Mouse (Mus musculus): Measurements from ENCODE around the gene Pold1. TPM values are rescaled to one million over a fixed set of nuclear protein-coding genes. Genes with fewer than 3 reads are reported as not detected.

Pold1 gene
- total RNA-seq, 1 experiment from 2014 or later, result 61.8 TPM

GRCm38 (mm10) chr7:44584265-44584804 lies 35.7 kb upstream of the Pold1 start:
- no peak for ATAC-seq (ENCODE audit: extremely low read depth, insufficient number of reproducible peaks, low FRiP score, poor library complexity, severe bottlenecking)

GRCm38 (mm10) chr7:44583146-44583545 lies 34.5 kb upstream of the Pold1 start:
- no peak for ATAC-seq (ENCODE audit: extremely low read depth, insufficient number of reproducible peaks, low FRiP score, poor library complexity, severe bottlenecking)

DNA sequence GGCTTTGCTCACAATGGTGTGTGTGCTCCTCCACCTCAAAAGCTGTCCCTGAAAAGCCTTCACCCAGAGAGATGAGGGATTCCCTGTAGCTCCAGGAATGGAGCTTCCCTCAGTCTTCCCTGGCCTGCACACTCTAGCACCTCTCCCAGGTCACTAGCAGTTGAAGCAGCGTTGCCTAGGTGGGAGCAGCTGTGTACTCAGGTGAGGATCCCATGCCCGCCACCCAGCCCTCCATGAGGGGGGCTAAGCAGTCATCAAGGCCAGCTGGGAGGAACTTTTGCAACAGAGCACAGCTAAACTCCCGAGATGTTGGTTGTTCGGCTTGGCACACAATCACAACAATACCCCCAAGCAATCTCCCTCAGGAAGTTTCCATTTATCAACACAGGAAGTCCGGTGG lies 34.1 kb upstream of the Pold1 start:
- ATAC-seq (ENCODE audit: extremely low read depth, insufficient number of reproducible peaks, low FRiP score, poor library complexity, severe bottlenecking), result no peak

GRCm38 (mm10) chr7:44581637-44582036 lies 33.0 kb upstream of the Pold1 start:
- no peak for ATAC-seq (ENCODE audit: extremely low read depth, insufficient number of reproducible peaks, low FRiP score, poor library complexity, severe bottlenecking)

GRCm38 (mm10) chr7:44576333-44576844 lies 27.7 kb upstream of the Pold1 start:
- no peak for ATAC-seq (ENCODE audit: extremely low read depth, insufficient number of reproducible peaks, low FRiP score, poor library complexity, severe bottlenecking)

- ATAC-seq (ENCODE audit: extremely low read depth, insufficient number of reproducible peaks, low FRiP score, poor library complexity, severe bottlenecking), result no peak
Observed at GRCm38 (mm10) chr7:44572956-44573484, 24.4 kb upstream of the Pold1 start.

- ATAC-seq (ENCODE audit: extremely low read depth, insufficient number of reproducible peaks, low FRiP score, poor library complexity, severe bottlenecking), result peak; percentile 89
Observed at GRCm38 (mm10) chr7:44572213-44572701, 23.6 kb upstream of the Pold1 start, which contains the start of gene Napsa. TSS of gene Napsa (plus strand) at chr7:44572380.

DNA sequence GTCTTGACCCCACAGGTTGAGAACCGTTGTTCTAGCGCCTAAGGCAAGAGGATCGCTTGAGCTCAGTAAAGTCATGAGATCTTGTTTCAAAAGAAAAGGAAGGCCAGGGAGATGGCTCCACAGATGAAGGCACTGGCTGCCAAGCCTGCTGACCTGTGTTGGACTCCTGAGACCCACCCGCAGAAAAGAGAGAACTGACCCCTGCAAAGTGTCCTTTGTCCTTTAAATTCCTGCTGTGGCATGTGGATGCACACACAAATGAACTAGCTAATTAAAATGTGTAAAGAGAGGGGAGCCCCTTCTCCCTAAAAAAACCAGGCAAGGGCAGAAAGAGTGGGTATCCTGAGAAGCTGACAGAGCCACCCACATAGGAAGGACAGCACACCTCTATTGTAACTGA lies 23.2 kb upstream of the Pold1 start:
- ATAC-seq (ENCODE audit: extremely low read depth, insufficient number of reproducible peaks, low FRiP score, poor library complexity, severe bottlenecking), result no peak

GRCm38 (mm10) chr7:44570989-44571388 lies 22.3 kb upstream of the Pold1 start:
- no peak for ATAC-seq (ENCODE audit: extremely low read depth, insufficient number of reproducible peaks, low FRiP score, poor library complexity, severe bottlenecking)

- ATAC-seq (ENCODE audit: extremely low read depth, insufficient number of reproducible peaks, low FRiP score, poor library complexity, severe bottlenecking), result no peak
Observed at GRCm38 (mm10) chr7:44568803-44569202, 20.2 kb upstream of the Pold1 start.

- no peak for ATAC-seq (ENCODE audit: extremely low read depth, insufficient number of reproducible peaks, low FRiP score, poor library complexity, severe bottlenecking)
Observed at GRCm38 (mm10) chr7:44565414-44565813, 16.8 kb upstream of the Pold1 start.

GRCm38 (mm10) chr7:44564486-44564885 lies 15.8 kb upstream of the Pold1 start:
- ATAC-seq (ENCODE audit: extremely low read depth, insufficient number of reproducible peaks, low FRiP score, poor library complexity, severe bottlenecking), result no peak

GRCm38 (mm10) chr7:44563284-44563683 lies 14.6 kb upstream of the Pold1 start:
- ATAC-seq (ENCODE audit: extremely low read depth, insufficient number of reproducible peaks, low FRiP score, poor library complexity, severe bottlenecking), result no peak

DNA sequence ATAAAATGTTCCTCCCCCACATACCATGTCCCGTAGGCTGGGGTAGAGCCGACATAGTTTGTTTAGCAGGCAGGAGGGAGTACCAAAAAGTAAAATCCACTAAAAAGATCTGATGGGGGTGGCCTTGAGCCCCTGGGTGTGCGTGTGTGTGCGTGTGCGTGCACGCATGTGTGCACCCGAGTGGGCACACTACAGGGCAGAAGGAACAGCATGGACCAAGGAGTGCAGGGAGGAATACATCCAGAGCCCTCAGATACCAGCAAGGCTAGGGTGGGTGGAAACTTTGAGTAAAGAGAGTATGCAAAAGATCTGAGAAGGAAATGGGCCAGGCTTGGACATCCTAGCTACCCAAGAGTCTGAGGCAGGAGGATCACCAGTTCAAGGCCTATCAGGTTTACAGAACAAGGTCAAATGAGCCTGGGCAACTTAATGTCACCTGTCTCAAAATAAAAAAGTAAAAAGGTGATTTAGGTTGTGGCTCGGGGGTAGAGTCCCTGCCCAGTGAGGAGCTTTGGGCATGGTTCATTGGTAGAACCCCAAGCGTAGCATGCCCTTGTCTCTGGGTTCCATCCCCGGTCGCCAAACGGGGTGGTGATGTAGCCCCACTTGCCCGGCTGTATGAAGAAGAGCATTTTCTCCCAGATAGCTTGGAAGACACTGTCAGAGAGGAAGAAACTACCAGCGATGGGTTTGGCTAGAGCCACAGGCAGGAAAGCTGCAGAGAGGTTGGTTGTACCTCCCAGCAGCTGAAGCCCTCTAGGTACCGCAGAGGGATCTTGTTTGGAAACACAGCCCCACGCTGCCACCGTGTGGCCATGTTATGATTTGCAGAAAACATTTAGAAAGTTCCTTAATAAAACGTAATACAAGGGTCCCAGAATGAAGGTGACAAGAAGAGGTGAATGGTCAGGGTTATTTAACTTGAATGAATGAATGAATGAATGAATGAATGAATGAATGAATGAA lies 12.1 kb upstream of the Pold1 start:
- ATAC-seq (ENCODE audit: extremely low read depth, insufficient number of reproducible peaks, low FRiP score, poor library complexity, severe bottlenecking), result peak; percentile 89

DNA sequence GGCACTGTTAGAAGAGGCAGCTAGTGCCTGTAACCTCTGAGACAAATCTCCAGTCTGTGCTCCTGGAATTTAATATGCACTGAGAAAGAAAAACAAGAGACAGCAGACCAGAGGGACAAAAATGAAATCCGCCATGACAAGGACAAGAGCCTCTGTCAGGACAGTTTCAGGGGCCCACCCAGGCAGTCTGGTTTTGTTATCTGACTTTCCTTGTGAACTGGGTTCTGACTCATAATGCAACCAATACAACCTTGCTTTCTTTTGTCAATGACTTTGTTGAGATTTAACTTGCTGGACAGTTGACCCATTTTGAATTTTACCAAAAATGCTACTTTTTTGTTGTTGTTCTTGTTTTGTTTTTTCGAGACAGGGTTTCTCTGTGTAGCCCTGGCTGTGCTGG lies 9.0 kb upstream of the Pold1 start:
- ATAC-seq (ENCODE audit: extremely low read depth, insufficient number of reproducible peaks, low FRiP score, poor library complexity, severe bottlenecking), result no peak

DNA sequence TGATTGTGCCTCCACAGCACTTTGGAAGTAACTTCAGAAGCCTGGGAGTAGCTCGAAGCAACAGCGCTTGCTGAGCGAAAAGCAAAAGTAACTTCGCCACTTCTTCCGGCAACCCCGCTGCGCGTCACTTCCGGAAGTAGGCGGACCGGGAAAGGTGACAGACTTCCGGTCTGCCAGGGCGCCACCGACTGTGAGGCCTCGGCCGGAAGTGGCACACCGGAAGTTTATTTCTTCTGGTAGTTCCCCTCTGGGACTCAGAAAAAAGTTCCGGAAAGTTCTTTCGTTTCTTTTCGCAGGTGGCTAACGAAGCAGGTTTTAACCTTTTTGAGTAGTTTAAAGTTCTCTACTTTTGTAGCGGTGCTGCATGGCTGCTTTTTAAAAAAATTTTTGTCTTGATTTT lies 5.2 kb upstream of the Pold1 start, which contains the start of gene Nr1h2:
TSS of gene Nr1h2 (minus strand) at position 126 of the 400 bp plus-strand sequence.
- ATAC-seq (ENCODE audit: extremely low read depth, insufficient number of reproducible peaks, low FRiP score, poor library complexity, severe bottlenecking), result peak; percentile 85

- peak; percentile 31; the same call in 1 of the 2 replicates for ATAC-seq (ENCODE audit: extremely low read depth, insufficient number of reproducible peaks, low FRiP score, poor library complexity, severe bottlenecking)
Observed at GRCm38 (mm10) chr7:44553196-44553764, 4.6 kb upstream of the Pold1 start.

GRCm38 (mm10) chr7:44552141-44552908 lies 3.7 kb upstream of the Pold1 start:
- no peak for ATAC-seq (ENCODE audit: extremely low read depth, insufficient number of reproducible peaks, low FRiP score, poor library complexity, severe bottlenecking)

All from neutrophil, adult 5-6 weeks (primary cell).